Mouse (Mus musculus) spleen, adult 12 weeks (tissue): Measurements from ENCODE around the gene Lrsam1.
"Not testable (repeated sequence)": the region's sequence is repeated elsewhere in the genome, so short reads cannot be mapped to it uniquely, and the experiment has no call there.

Source experiments
- DNase-seq: peaks from one replicate; pipeline ENCODE4 v3.0.0; 2022; ENCODE audit warnings: low spot score

Lrsam1 gene

GRCm38 (mm10) chr2:32961192-32961995 is at the start of gene Lrsam1, which contains the start of gene Rpl12:
Lrsam1 (minus strand) TSS chr2:32961614.
Rpl12 (plus strand) TSS chr2:32961559.
- peak; percentile 89 for DNase-seq

GRCm38 (mm10) chr2:33009055-33009454 is 47.6 kb upstream of the Lrsam1 start:
- DNase-seq, result not testable (repeated sequence)

- DNase-seq, result no peak
These were observed 43.6 kb upstream of the Lrsam1 start for GRCm38 (mm10) chr2:33005041-33005440.

GRCm38 (mm10) chr2:33002144-33002543 is 40.7 kb upstream of the Lrsam1 start:
- no peak for DNase-seq

- no peak for DNase-seq
These were observed 38.3 kb upstream of the Lrsam1 start for GRCm38 (mm10) chr2:32999752-33000151.

- DNase-seq, result no peak
These were observed 36.4 kb upstream of the Lrsam1 start for GRCm38 (mm10) chr2:32997792-32998191.

GRCm38 (mm10) chr2:32997081-32997480 is 35.7 kb upstream of the Lrsam1 start:
- no peak for DNase-seq

- no peak for DNase-seq
These were observed 30.7 kb upstream of the Lrsam1 start for GRCm38 (mm10) chr2:32992130-32992529.

- DNase-seq, result no peak
These were observed 28.9 kb upstream of the Lrsam1 start for GRCm38 (mm10) chr2:32990167-32990832.

- no peak for DNase-seq
These were observed 28.0 kb upstream of the Lrsam1 start for GRCm38 (mm10) chr2:32989376-32989775.

- no peak for DNase-seq
These were observed 24.4 kb upstream of the Lrsam1 start for GRCm38 (mm10) chr2:32985844-32986243.

GRCm38 (mm10) chr2:32983617-32984016 is 22.2 kb upstream of the Lrsam1 start:
- DNase-seq, result no peak

GRCm38 (mm10) chr2:32982700-32983099 is 21.3 kb upstream of the Lrsam1 start:
- no peak for DNase-seq

- DNase-seq, result peak; percentile 76
These were observed 20.4 kb upstream of the Lrsam1 start, which contains the start of gene Slc2a8 for GRCm38 (mm10) chr2:32981725-32982271. Slc2a8 (minus strand) TSS chr2:32982083.

- DNase-seq, result peak; percentile 35
These were observed 19.9 kb upstream of the Lrsam1 start for GRCm38 (mm10) chr2:32981281-32981680.

GRCm38 (mm10) chr2:32979675-32980074 is 18.3 kb upstream of the Lrsam1 start:
- no peak for DNase-seq

GRCm38 (mm10) chr2:32978675-32979074 is 17.3 kb upstream of the Lrsam1 start:
- DNase-seq, result no peak

- no peak for DNase-seq
These were observed 15.7 kb upstream of the Lrsam1 start for GRCm38 (mm10) chr2:32977114-32977513.

- DNase-seq, result no peak
These were observed 12.8 kb upstream of the Lrsam1 start for GRCm38 (mm10) chr2:32974216-32974615.

- no peak for DNase-seq
These were observed 9.8 kb upstream of the Lrsam1 start for GRCm38 (mm10) chr2:32971235-32971634.

- no peak for DNase-seq
These were observed 7.9 kb upstream of the Lrsam1 start for GRCm38 (mm10) chr2:32969326-32969725.

GRCm38 (mm10) chr2:32968024-32968614 is 6.7 kb upstream of the Lrsam1 start:
- DNase-seq, result no peak
